Mouse (Mus musculus) retina, postnatal 1 day (tissue): ENCODE measurements at regions not wholly inside any gene's neighbourhood (a gene's known extent, or its start where the extent isn't known, plus 50 kb on each side); places are given as distances from the start of the nearest gene placed in this dataset.

Experiments
- DNase-seq: peaks from one replicate; pipeline ENCODE4 v3.0.0-alpha.2; 2012

DNA sequence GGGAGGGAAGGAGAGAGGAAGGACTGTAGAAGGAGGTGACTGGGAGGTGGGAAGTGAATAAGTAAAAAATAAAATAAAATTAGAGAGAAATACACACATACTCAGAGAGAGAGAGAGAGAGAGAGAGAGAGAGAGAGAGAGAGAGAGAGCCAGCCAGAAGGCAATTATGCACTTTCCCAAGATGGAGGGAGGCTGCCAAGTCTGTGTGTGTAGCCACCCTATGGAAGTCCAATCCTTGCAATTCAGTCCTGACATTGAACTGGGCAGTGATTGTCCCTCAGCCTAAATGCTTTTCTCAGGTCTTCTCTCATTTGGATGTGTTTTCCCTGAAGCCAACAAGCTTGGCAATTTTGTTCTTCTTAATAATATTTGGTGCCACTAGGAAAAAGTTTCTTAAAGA, 197.3 kb upstream of the Mctp2 start:
- DNase-seq, result no peak

DNA sequence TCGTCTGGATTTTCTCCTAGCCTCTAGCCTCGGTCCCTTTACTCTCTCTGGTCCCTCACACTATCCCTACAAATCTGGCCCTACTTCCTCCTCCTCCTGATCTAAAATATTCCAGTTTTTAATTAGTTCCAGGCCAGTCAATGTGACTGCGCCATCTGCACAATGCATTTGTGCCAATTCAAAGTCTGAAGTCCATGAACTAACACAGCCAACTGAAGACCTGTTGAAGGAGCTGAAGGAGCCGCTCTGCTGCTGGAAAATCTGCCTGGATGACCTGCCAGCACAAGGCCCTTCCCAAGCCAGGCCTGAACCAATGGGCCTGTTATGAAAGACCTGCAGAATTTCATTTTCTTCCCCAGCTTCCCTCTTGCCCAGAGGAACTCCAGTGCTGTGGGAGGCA, 197.9 kb upstream of the Mctp2 start:
- DNase-seq, result peak; percentile 18

DNA sequence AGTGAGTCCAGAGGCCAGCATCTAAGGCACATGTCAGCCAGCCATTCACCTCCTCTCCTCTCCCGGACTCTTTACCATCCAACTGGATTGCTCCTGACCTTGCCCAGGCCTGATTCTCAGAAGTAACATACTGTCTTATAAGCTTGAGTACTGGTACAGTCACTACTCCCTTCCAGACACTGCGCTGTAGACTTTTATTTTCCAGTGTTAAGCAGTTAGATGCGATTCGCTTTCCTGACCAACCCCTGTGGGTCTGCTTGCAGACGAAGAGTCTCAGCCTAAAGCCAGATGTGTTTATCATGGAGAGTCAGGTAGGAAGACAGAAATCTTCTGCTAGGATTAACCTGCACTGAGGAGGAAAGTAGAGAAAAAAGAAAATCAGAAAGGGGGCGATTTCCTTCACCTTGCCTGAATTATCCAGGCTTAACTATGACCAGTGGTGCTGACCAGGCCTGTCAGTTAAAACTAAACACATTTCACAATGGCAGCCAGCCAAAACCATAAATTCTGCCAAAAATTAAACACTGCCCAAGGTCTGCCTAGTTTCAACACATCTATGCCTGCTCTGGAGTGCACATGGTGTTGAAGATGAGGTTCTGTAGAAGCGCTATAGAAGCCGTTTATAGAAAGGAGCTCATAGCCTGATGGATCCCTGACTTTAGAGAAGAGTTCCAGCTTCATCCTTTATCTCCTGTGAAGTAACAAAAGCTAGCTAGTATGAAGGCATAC, 199.5 kb upstream of the Mctp2 start:
- no peak for DNase-seq

DNA sequence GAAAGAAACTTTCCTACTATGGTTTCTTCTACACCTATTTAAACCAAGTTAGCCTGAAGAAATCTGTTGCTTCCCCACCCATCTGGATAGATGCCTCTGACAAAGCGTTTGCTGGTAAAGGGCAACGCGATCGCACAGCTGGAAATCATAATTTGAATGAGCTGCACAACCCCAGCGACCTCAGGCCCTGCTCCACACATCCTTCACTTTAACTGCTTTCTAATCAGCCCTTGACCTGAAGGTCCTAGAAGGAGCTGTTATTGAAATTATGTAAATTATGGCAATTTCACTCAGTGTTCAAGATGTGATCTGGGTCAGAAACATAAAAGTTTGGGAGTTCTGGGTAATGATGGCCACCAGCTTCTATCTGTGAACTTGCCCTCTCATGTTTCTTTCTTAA, 201.5 kb upstream of the Mctp2 start:
- DNase-seq, result no peak

DNA sequence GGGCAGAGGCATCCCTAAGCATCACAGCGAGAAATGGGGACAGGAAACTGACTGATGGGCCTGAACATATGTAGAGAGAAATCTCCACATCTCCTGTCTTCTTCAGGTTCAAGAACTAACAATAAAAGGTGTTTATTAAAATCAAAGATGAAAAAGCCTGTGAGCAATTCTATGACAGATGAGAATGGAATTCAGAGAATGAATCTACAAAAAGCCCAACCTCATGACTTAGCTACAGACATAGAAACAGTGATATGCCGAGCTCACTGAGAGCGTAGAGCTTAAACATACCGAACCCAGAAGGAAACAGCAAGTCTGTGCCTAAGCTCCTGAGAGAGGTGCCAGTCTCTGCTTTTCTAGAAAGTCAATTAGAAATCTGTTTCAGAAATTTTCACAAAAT, 203.7 kb upstream of the Mctp2 start:
- DNase-seq, result no peak

DNA sequence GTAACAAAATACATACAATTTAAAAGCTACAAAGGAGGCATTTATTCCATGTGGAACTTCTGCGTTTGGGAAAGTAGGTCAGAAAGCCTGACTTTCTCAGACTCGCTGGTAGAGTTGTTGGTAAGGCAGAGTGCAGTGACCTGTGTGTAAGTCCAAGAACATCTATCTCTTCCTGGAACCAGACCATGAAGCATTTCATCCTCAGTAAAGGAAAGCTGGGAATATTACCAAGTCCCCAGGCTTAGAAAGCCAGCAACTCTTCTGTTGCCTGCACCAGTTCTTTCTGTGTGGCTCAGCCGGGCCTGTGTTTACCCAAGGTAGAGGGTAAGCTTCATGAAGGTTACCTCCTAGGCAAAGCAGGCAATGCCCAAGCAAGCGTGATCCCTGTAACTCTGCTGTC, 207.0 kb upstream of the Mctp2 start:
- no peak for DNase-seq

DNA sequence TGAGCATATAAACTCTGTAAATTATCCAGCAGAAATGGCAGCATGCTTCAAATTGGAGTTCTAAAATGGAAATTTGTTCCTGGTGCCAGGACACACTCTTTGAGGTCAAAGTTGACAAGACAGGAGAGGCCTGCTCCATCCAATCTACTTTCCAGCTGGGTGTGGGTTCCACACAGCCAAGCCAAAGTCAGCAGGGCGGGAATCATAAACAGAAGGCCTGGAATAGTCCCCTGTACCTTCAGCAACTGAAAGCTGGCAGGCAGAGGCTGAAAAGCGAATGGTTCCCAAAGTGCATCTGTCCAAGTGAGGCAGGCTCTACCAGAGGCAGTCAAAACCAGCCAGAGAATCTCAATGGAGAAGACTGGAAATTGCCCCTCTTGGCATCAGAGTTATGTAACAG, 208.4 kb upstream of the Mctp2 start:
- DNase-seq, result no peak

DNA sequence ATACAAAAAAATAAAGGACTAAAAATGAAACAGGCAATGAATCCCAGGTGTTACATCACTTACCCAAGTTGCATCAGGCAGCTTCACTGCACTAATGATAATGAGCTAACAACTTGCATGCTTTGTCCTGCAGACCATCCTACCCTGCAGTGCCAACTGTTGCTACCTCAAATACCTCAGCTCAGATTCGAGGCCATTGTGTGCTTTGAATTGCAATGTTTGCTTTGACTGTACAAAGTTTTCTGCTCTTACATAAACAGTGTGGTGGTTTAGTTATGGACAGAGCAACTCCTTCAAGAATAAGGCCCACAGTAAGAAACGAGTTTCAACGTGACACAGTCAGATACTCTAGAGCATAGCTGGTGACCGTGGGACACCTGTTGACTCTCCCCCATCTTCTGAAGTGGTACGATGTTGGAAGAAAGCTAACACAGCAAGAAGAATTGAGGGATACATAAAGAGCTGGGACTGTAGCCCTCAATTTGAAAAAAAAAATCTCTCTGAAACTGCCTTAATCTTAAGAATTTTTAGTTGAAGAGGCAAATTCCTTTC, 212.1 kb upstream of the Mctp2 start:
- DNase-seq, result no peak

DNA sequence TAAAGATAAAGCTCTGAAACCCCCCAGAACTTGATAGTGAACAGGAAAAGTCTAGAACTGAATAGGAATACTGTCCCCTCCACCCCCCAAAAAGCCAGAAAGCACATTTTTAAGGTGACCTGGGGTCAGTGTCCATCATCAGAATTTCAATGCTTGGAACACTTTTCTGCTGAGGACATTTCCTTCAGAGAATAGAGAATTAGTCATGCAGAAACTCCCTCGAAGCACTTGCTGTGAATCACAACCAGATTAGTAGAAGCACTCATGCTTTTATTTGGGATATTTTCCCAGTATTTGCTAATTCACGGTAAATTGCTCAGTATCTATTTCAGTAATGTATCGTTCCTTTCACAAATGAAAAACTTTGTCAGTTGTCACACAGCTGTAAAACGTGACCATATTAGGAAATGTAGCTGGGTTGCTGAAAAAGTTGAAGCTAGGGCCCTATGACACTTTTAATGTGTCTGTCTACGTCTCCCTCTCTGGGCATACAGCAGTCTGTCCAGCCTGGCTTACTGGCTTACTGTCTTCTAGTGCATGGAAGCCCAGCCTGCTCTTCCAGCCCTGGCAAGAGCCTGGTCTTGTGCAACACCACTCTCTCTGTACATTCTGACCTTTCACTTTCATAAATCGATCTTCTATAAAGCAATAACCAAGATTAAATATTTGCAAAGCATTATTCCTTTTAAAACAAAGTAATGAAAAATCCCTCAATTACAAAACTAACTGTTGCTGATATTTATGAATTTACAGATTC, 213.1 kb upstream of the Mctp2 start:
- no peak for DNase-seq

DNA sequence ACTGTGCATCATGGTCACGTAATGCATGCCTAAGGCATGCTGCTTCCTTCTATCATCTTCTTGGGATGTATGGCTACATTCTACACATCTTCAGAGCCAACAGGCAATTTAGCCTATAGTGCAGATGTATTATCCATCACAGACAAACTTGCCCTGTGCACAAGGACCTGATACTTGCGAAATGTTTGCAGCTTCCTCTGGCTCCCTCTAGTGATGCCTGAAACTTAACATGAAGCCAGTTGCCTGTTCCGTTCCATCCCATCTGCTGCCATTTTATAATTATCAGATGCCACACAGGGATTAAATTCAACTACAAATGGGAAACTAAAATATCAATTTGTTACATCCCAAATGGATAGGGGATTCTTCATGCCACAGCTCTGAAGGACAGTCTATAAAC, 222.5 kb upstream of the Mctp2 start:
- DNase-seq, result no peak

DNA sequence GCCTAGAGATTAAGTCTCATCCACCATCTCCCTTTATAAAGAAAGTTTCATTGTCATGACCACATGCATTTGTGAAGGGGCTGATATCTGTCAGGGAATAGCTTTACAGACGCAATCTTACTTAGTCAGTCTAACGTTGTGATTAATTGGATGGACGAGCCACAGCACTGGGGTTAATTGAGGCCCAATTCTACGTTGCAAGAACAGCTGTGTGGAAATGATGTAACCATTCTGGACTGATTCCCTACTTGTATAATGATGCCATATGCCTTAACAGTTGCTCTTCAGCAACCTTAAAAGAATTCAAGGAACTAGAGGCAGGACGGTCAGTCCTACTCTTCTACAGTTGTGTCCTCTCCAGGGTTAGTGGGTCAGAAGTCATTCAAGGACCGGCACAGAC, 231.9 kb upstream of the Mctp2 start:
- peak; percentile 6 for DNase-seq

DNA sequence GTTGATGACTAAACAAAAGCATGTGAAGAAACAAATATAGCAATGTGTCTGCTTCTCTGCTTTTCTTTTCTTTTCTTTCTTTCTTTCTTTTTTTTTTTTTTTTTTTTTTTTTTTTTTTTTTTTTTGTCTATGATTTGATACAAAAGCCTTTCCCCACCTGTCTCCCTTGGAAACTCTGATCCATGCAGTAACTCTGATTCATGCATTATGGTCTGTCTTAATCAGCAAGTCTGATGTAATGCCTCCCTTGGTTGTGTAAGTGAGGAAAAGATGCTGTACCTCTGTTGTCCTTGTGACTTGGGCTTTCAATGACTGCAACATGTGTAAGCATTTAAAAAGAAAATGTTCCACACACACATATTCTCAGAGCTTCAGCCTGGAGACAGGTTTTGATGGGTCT, 233.5 kb upstream of the Mctp2 start:
- no peak for DNase-seq

DNA sequence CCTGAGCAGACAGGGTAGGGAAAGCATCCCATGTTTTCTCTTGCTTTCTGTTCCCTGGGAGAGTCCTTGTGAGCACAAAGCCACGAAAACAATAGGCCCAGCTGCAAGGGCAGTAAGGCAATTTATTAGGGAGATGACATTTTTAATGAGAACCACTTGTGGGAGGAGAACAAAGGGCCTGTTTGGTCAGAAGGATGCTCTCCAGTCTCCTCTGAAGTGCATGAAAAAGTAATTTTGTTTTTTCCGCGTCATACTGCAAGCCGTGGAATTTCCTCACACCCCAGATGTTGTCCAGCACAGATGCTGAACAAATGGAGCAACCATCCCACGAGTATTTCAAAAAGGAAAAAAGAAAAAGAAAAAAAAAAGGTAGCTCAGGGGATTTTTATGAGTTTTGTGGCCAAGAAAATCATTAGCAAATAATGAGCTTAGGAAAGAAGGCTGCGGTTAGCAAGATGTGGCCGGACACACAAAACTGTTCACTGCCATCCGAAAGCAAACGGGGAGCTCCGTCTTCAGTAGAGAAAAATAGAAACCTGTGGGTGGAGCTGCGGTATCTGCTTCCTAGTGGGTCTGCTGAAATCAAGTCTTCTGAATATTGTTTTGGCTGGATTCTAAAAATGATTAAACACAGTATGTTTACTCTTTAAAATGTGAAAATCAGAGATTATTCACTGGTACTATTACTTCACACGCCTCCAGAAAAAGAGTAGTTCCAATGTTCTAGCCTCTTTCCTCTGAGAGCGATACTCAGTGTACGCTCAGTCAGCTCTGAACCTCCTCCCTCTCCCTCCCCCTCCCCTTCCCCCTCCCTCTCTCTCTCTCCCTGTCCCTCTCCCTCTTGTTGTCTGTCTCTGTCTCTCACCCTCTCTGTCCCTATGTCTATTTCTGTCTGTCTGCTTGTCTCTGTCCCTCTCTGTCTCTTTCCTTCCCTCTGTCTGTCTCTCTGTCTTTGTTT, 235.4 kb upstream of the Mctp2 start:
- peak; percentile 76 for DNase-seq

DNA sequence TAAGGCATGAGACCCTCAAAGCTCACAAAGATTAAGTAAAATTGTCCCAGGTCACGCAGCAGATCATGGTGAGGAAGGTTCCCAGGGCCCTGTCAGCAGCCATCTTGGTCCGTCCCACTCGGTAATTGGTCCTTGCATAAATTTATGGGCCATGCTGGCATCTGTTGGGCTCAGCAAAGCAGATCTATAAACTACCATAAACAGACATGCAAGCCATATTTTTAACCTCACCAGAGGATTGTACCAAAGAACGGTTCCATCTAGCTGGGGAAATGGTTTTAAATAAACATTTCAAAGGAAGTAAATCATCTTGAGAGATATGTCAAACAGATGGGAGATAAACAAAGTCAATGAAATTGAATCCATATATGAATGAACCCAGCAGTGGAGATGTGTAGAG, 237.1 kb upstream of the Mctp2 start:
- no peak for DNase-seq

DNA sequence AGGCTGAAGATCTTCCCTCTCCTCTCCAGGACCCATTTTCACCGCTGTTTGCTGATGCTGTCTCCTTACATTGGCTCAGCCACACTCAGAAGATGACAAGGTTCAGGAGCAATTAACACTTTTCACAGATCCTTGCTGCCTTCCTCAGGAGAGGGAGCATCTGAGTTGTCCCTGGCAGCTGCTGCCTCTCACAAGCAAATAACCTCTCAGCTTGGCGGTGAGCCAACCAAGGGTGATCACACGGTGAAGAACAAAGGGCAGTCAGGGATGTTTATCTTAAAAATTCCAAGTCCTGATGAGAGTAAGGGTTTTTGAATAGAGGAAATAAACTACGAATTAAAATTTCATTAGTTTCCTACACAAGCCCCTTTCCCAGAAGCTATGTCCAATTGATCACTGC, 237.5 kb upstream of the Mctp2 start:
- DNase-seq, result peak; percentile 73

DNA sequence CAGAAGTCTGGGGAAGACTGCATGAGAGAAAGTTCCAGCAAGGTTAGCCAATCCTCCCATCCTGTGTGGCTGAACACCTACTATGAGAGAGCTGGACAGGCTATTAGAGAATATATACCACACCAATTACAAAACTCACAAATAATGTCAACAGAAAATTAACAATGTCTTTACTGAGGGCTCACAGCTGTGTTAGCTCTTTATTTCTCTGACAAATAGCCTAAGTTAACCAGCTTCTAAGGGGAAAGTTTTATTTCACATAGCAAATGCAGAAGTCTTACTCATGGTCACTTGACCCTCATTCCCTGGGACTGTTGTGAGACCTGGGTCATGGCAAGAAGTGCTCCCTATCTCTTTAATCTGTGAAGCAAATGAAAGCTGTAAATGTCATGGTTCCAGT, 261.0 kb upstream of the Mctp2 start:
- DNase-seq, result no peak

DNA sequence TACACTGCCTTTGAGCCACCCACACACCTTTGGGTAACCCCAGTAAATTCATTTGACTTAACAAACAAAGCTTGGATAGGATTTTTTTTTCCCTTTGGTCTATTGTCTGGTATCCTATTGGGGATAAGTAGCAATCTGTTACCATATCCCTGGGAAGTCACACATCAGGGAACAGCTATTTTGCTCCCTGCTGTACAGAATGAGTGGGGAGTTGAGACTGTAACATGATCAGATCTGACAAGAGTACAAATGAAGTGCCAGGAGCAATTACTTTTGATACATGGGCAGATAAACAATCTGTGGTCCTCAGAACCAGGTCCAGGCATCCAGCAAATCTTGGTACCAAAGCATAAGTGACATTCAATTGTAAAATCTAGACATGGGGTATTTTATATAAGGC, 262.8 kb upstream of the Mctp2 start:
- DNase-seq, result peak; percentile 86

DNA sequence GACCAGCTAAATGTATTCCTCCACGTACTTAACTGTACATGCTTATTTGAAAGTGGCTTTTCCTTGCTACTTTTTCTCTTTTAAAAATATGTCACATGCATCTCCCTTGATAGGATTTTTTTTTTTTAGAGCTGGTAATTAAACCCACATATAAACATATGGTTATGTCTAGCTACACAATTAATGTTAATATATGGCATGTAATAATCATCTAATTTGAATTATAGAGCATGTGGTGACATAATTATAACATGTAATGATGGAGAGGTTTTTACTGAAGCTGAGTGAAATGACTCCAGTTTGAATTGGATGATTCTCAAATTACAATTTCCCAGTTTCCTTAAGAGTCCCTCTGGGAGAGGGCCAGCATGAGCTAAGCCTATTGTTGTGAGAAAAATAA, 267.9 kb upstream of the Mctp2 start:
- no peak for DNase-seq

DNA sequence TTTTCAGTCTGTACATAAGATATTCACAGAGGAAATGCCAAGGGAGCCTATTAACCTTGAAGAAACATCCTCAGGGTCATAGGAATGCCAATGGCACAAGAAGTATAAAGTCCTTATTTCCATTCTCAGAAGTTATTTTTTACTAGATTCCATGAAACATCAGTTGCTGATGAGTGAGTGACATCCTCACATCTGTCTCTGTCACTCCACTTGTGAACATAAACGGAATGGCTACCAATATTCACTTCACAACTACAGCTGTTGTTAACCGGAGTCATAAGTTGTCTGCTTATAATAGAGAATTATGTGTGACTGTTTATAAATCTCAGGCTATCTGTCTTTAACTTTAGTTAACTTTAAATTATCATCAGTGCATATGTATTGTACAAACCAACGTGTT, 278.0 kb upstream of the Mctp2 start:
- DNase-seq, result no peak

DNA sequence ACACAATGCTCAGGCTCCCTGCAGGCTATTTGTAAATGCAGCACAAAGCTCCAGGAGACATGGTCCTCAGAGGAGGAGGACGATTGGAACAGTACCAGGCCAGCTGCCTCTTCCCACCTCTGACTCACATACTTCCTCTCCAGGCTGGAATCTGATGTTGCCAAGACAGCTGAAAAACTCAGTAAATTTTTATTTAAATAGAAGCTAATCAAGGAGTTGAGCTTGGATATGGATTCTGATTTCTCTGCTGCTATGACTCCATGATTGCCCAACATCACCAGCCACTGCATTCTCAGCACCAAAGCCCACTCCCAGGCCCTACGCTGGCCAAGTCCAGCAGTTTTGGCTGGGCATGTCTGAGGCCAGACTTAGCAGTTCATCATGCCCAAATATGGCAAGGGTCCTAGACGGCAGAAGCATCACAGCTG, 282.8 kb upstream of the Mctp2 start:
- DNase-seq, result no peak

DNA sequence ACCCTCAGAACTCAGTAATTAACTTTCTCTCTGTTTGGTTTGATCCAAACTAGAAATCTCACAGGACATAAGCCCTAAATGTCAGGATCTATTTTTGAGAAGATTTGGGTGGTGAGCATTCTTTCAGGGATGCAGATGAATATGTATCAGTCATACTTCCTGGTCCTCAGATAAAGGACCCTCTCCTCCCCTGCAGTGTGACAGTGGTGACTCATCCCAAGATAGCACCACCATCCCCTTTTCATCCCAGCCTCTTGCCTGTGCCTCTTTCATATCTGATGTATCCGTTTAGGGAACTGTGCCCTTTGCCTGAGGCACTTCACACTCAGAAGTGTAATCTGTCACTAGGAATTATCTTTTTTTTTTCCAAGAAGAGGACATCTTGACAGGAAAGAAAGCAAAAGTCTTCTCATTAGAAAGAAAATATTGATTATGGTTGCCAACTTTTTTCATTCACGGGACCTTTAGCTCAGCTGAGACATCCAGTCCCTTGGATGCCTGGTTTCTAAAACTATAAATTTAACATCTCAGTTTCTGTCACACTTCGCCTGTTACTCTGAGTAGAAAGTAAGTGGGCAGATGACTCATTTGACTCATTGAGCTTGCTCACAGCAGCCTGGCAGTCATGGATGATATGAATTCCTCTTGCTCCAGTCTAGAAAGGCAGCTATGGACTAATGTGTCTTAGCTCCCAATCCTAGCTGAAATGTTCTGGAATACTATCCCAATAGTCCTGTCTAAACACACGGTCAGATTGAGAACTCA, 284.1 kb upstream of the Mctp2 start:
- DNase-seq, result peak; percentile 14

DNA sequence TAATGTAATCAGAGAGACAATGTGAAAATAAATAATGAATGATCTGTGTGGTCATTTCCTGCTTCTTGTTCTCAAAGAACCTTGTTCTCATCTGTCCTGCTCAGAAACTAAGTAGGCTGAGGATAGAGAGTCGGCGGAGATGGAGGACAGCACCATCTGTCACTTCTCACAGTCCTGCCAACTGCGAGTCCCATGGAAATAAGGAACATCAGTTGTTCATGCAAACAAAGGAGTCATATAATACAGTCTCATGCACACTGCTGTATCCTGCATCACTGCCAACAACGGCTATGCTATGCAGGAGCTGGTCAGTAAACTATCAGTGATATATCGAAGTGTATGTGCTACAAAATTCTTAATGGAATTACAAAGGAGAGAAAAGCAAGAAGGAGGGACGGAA, 285.7 kb upstream of the Mctp2 start:
- DNase-seq, result peak; percentile 51
